Mouse (Mus musculus): Measurements from ENCODE around the gene Rundc3a.

DNA sequence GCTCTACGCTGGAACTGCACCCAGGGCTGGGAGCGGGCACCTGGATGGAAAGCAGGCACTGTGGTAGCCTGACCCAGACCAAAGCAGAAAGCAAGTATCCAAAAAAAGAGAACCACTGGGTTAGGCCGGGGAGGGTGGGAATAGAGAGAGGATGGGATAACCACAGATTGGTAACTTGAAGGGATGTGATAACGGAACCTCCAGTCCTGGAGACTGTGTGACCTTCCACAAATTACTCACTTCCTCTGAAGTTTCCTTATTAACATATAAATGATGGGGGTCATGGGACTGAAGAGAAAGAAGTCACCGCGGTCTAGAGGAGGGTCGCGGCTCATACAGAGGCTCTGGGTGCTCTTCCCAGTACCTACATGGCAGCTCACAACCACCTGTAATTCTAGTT lies 47.1 kb downstream of the Rundc3a start:
- TF ChIP-seq POLR2A (IDR thresholded peaks at IDR 0.05; ENCODE audit: borderline replicate concordance, low read depth, low read length), result no peak
- TF ChIP-seq CTCF (IDR thresholded peaks at IDR 0.05; ENCODE audit: low read depth, low read length), result no peak

Data from bone marrow macrophage, adult 2 months (primary cell).